Mouse (Mus musculus): ENCODE data around the gene Fxyd4.
A peak's percentile ranks its signal among the peaks of the same experiment; 100 is the strongest.

DNA sequence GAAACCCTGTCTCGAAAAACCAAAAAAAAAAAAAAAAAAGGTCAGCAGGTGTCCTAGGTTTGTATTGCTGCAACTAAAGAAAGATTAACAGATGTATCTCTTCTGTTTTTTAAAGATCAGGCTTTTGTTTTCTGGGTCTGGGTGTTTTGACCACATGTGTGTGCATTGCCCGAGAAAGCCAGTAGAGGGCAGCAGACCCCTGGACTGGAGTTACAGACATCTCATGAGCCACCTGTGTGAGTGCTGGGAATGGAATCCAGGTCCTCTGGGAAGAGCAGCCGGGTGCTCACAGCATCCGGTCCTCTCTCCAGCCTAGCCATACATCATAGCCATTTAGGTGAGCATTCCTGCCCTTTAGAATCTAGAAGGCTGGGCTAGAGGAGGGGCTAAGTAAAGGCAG is 14.8 kb upstream of the Fxyd4 start:
- TF ChIP-seq CTCF (IDR thresholded peaks at IDR 0.05) (peak; percentile 42; the same call in 1 of the 2 replicates), EP300 (IDR thresholded peaks at IDR 0.05) (no peak)

All from lung, postnatal 0 days (tissue).